Mouse (Mus musculus): Measurements from ENCODE around the gene Icam2. TPM values are rescaled to one million over a fixed set of nuclear protein-coding genes. Genes with fewer than 3 reads are reported as not detected.

The Icam2 gene
- polyA plus RNA-seq, 1 experiment from 2014 or later = 15.4 TPM

DNA sequence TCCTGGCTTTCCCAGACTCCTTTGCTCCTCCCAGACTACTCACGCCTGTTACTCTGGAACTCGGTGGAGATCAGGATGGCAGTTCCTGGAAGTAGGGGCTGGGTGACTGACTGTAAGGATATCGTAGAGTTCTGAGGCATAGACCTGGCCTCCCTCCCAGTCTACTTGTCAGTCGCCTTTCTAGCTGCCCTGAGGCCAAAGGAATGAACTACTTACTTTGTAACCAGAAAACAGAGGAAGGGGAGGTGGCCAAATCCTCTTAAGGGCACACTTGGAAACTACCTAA lies 5.4 kb upstream of the Icam2 start:
- 63% methylated on average over 4 of the region's 4 CpGs for WGBS
- no peak for ATAC-seq
- TF ChIP-seq CTCF (IDR thresholded peaks at IDR 0.05; ENCODE audit: low read depth) = no peak

DNA sequence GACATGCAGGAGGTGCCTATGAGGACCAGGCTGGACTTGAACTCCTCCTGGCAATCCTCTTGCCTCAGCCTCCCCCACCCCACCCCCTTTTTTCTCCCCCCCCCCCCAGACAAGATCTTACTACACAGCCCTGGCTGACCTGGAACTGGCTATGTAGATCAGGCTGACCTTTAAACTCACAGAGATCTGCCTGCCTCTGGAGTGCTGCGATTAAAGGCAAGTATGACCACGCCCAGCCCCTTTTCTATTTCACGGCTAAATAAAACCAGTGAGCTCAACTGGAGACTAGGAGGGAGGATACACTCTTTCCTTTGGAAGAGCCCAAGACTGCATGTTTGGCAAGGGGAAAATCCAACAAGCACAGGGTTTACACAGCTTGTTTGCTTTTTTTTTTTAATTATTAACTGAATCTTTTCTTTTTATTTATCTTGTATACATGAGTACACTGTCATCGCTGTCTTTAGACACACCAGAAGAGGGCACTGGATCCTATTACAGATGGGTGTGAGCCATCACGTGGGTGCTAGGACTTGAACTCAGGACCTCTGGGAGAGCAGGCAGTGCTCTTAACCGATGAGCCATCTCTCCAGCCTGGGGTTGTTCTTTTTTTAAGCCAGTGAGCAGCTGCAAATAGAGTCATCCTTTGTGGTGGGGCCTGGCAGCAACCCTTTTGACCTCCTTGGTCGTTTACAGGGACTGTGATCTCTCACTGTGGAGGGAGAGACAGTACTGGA lies 4.9 kb upstream of the Icam2 start:
- ATAC-seq = no peak
- WGBS = 47% methylated on average over 7 of the region's 7 CpGs

More for the DNA sequence above, 5.4 kb upstream of the Icam2 start:
- H3K4me1 ChIP-seq (replicated peaks; ENCODE audit: control insufficient read depth, insufficient read depth, low read length) = no peaks in the 10 kb centered on the region
- H3K9ac ChIP-seq (ENCODE audit: low read depth, low read length) = no peak overlapping the region
- H3K9me3 ChIP-seq (ENCODE audit: control insufficient read depth) = no peaks in the 10 kb centered on the region
- peaks cover 7% of the 10 kb centered on the region; the same call in 1 of the 2 replicates for H3K36me3 ChIP-seq (ENCODE audit: control insufficient read depth, insufficient read depth)
- H3K4me3 ChIP-seq (ENCODE audit: low read depth, low read length) = no peak overlapping the region
- H3K27me3 ChIP-seq (replicated peaks; ENCODE audit: control insufficient read depth, insufficient read depth, low read length) = no peaks in the 10 kb centered on the region
- no peak overlapping the region for H3K4me2 ChIP-seq (replicated peaks; ENCODE audit: low read depth)
- no peak overlapping the region for H3K27ac ChIP-seq (ENCODE audit: low read depth, low read length)

DNA sequence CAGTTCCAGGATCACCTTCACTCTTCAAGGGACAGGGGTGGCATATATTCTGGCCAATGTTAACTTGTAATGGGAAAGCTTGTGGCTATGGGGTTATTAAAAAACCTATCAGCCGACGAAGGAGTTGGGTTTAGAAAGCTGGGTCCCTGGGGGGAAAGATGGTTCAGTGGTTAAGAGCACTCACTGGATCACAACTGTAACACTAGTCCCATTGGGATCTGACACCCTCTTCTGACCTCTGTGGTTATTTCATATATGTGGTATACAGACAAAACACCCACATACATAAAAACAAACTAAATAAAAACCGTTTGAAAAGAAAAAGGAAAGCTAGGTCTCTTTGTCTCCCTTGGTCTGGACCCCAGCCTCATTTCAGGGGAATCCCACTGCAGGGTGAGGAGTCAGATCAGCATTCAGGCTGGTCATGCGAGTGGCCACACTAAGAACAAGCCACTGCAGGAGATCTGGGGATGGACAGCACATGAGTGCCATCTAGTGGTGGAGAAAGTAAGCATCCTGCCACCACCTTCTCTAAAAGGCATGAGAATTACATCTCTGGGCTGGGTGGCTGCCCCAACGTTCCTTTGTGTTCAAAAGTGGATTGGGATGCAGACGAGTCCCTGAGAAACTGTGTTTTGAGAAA lies 3.8 kb upstream of the Icam2 start:
- Histone ChIP-seq H3K4me1 (replicated peaks; ENCODE audit: control insufficient read depth, insufficient read depth, low read length) (no peaks in the 10 kb centered on the region), H3K27ac (ENCODE audit: low read depth, low read length) (no peak overlapping the region), H3K36me3 (ENCODE audit: control insufficient read depth, insufficient read depth) (no peaks in the 10 kb centered on the region; the same call in 1 of the 2 replicates), H3K9me3 (ENCODE audit: control insufficient read depth) (no peaks in the 10 kb centered on the region), H3K27me3 (replicated peaks; ENCODE audit: control insufficient read depth, insufficient read depth, low read length) (no peaks in the 10 kb centered on the region), H3K4me2 (replicated peaks; ENCODE audit: low read depth) (no peak overlapping the region), H3K4me3 (ENCODE audit: low read depth, low read length) (no peak overlapping the region), H3K9ac (ENCODE audit: low read depth, low read length) (no peak overlapping the region)
- 31% methylated on average over 6 of the region's 6 CpGs for WGBS
- ATAC-seq = no peak; the same call in 1 of the 2 replicates
- TF ChIP-seq CTCF (IDR thresholded peaks at IDR 0.05; ENCODE audit: low read depth) = peak; percentile 98

More for the DNA sequence above, 4.9 kb upstream of the Icam2 start:
- Histone ChIP-seq H3K4me2 (replicated peaks; ENCODE audit: low read depth) (no peak overlapping the region), H3K4me1 (replicated peaks; ENCODE audit: control insufficient read depth, insufficient read depth, low read length) (no peaks in the 10 kb centered on the region), H3K4me3 (ENCODE audit: low read depth, low read length) (no peak overlapping the region), H3K36me3 (ENCODE audit: control insufficient read depth, insufficient read depth) (peaks cover 2% of the 10 kb centered on the region; the same call in 1 of the 2 replicates), H3K9me3 (ENCODE audit: control insufficient read depth) (no peaks in the 10 kb centered on the region), H3K9ac (ENCODE audit: low read depth, low read length) (no peak overlapping the region), H3K27ac (ENCODE audit: low read depth, low read length) (no peak overlapping the region), H3K27me3 (replicated peaks; ENCODE audit: control insufficient read depth, insufficient read depth, low read length) (no peaks in the 10 kb centered on the region)
- no peak for TF ChIP-seq CTCF (IDR thresholded peaks at IDR 0.05; ENCODE audit: low read depth)

DNA sequence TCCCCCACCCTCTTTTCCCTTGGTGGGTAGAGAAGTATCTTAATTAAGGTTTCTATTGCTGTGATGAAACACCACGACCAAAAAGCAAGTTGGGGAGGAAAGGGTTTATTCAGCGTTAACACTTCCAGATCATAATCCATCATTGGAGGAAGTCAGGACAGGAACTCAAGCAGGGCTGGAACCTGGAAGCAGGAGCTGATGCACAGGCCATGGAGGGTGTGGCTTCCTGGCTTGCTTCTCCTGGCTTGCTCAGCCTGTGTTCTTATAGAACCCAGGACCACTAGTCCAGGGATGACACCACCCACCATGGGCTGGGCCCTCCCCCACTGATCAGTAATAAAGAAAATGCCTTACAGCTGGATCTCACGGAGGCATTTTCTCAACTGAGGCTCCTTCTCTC lies 2.9 kb upstream of the Icam2 start:
- WGBS = 32% methylated on average over 3 of the region's 3 CpGs
- Histone ChIP-seq H3K27ac (ENCODE audit: low read depth, low read length) (no peak overlapping the region), H3K36me3 (ENCODE audit: control insufficient read depth, insufficient read depth) (no peaks in the 10 kb centered on the region; the same call in 1 of the 2 replicates), H3K27me3 (replicated peaks; ENCODE audit: control insufficient read depth, insufficient read depth, low read length) (no peaks in the 10 kb centered on the region), H3K9ac (ENCODE audit: low read depth, low read length) (no peak overlapping the region), H3K4me2 (replicated peaks; ENCODE audit: low read depth) (no peak overlapping the region), H3K4me1 (replicated peaks; ENCODE audit: control insufficient read depth, insufficient read depth, low read length) (no peaks in the 10 kb centered on the region), H3K9me3 (ENCODE audit: control insufficient read depth) (no peaks in the 10 kb centered on the region), H3K4me3 (ENCODE audit: low read depth, low read length) (no peak overlapping the region)
- no peak for ATAC-seq
- TF ChIP-seq CTCF (IDR thresholded peaks at IDR 0.05; ENCODE audit: low read depth) = no peak

DNA sequence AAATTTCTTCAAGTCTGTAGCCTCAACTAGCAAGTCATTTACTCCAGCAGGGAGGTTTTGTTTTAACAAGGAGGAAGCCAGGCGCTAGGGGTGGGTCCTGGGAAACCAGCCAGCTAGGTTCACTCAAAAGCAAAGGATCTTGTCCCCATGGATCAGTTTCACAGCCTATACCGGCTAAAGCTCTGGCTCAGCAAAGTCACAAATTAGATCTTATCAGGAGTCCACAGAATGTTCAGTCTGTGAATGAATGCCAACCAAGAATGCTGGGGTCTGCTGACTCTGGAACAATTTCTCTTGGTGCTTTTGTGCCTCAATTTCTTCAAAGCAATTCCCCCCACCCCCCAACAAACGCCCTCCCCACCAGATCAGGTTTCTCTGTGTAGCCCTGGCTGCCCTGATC lies 1.7 kb upstream of the Icam2 start:
- no peak for ATAC-seq
- Histone ChIP-seq H3K9ac (ENCODE audit: low read depth, low read length) (no peak overlapping the region), H3K27ac (ENCODE audit: low read depth, low read length) (no peak overlapping the region), H3K9me3 (ENCODE audit: control insufficient read depth) (no peaks in the 10 kb centered on the region), H3K36me3 (ENCODE audit: control insufficient read depth, insufficient read depth) (no peaks in the 10 kb centered on the region; the same call in 1 of the 2 replicates), H3K4me1 (replicated peaks; ENCODE audit: control insufficient read depth, insufficient read depth, low read length) (no peaks in the 10 kb centered on the region), H3K27me3 (replicated peaks; ENCODE audit: control insufficient read depth, insufficient read depth, low read length) (no peaks in the 10 kb centered on the region), H3K4me2 (replicated peaks; ENCODE audit: low read depth) (no peak overlapping the region), H3K4me3 (ENCODE audit: low read depth, low read length) (no peak overlapping the region)
- 21% methylated on average over 3 of the region's 3 CpGs for WGBS
- no peak for TF ChIP-seq CTCF (IDR thresholded peaks at IDR 0.05; ENCODE audit: low read depth)

DNA sequence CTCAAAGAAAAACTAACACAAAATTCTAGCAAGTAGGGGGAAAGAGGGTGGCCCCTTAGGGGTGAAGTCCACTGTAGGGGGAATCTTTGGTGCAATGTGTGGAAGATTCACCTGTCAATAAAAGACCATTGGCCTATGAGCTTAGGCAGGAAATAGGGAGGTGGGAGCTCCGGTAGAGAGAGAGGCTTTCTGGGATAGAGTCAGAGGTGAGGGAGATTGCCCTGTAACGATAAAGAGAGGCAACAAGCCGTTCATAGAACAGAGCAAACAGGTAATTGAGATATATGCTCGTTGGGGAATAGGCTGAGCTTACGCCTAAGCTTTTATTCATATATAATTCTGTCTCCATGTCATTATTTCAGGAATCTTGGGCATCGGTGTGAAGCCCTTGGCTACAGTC lies 855 bp downstream of the Icam2 start:
- no peaks in the 10 kb centered on the region for H3K27me3 ChIP-seq (replicated peaks; ENCODE audit: control insufficient read depth, insufficient read depth, low read length)
- H3K27ac ChIP-seq (ENCODE audit: low read depth, low read length) = no peak overlapping the region
- H3K4me3 ChIP-seq (ENCODE audit: low read depth, low read length) = no peak overlapping the region
- no peak for TF ChIP-seq CTCF (IDR thresholded peaks at IDR 0.05; ENCODE audit: low read depth)
- no peak overlapping the region for H3K4me2 ChIP-seq (replicated peaks; ENCODE audit: low read depth)
- no peaks in the 10 kb centered on the region for H3K4me1 ChIP-seq (replicated peaks; ENCODE audit: control insufficient read depth, insufficient read depth, low read length)
- no peak overlapping the region for H3K9ac ChIP-seq (ENCODE audit: low read depth, low read length)
- ATAC-seq = no peak; the same call in 1 of the 2 replicates
- H3K9me3 ChIP-seq (ENCODE audit: control insufficient read depth) = no peaks in the 10 kb centered on the region
- WGBS = 52% methylated on average over 6 of the region's 6 CpGs
- H3K36me3 ChIP-seq (ENCODE audit: control insufficient read depth, insufficient read depth) = no peaks in the 10 kb centered on the region
